Mouse (Mus musculus) telencephalon, adult 2 months (tissue): Measurements from ENCODE around the gene Armc12.
A peak's percentile ranks its signal among the peaks of the same experiment; 100 is the strongest.

Experiments used
- DNase-seq: peaks from one replicate; pipeline ENCODE4 v3.0.0-alpha.2; 2011; ENCODE audit warnings: low read depth, low spot score

The Armc12 gene

GRCm38 (mm10) chr17:28530506-28530905 is at the start of gene Armc12:
TSS of gene Armc12 (plus strand) at chr17:28530806.
- no peak for DNase-seq

- DNase-seq: no peak
Measured at GRCm38 (mm10) chr17:28484704-28485445, 45.7 kb upstream of the Armc12 start.

GRCm38 (mm10) chr17:28485446-28485948 is 45.1 kb upstream of the Armc12 start:
- no peak for DNase-seq

GRCm38 (mm10) chr17:28485977-28486400 is 44.6 kb upstream of the Armc12 start:
- DNase-seq: peak; percentile 83

- no peak for DNase-seq
Measured at GRCm38 (mm10) chr17:28486720-28487119, 43.9 kb upstream of the Armc12 start.

- DNase-seq: no peak
Measured at GRCm38 (mm10) chr17:28487584-28488257, 42.9 kb upstream of the Armc12 start.

GRCm38 (mm10) chr17:28488258-28489013 is 42.2 kb upstream of the Armc12 start:
- no peak for DNase-seq

GRCm38 (mm10) chr17:28491035-28491770 is 39.4 kb upstream of the Armc12 start:
- DNase-seq: no peak

GRCm38 (mm10) chr17:28495832-28496231 is 34.8 kb upstream of the Armc12 start:
- no peak for DNase-seq

- DNase-seq: no peak
Measured at GRCm38 (mm10) chr17:28499190-28499589, 31.4 kb upstream of the Armc12 start.

GRCm38 (mm10) chr17:28500465-28500864 is 30.1 kb upstream of the Armc12 start:
- no peak for DNase-seq

GRCm38 (mm10) chr17:28502196-28502821 is 28.3 kb upstream of the Armc12 start:
- no peak for DNase-seq

- DNase-seq: no peak
Measured at GRCm38 (mm10) chr17:28504182-28504581, 26.4 kb upstream of the Armc12 start.

GRCm38 (mm10) chr17:28505591-28505990 is 25.0 kb upstream of the Armc12 start:
- no peak for DNase-seq

- DNase-seq: no peak
Measured at GRCm38 (mm10) chr17:28506895-28507294, 23.7 kb upstream of the Armc12 start.

- DNase-seq: no peak
Measured at GRCm38 (mm10) chr17:28507496-28507895, 23.1 kb upstream of the Armc12 start.

GRCm38 (mm10) chr17:28510445-28511342 is 19.9 kb upstream of the Armc12 start:
- no peak for DNase-seq

GRCm38 (mm10) chr17:28511616-28512541 is 18.7 kb upstream of the Armc12 start:
- DNase-seq: no peak

- DNase-seq: no peak
Measured at GRCm38 (mm10) chr17:28512696-28513095, 17.9 kb upstream of the Armc12 start.
